Mouse (Mus musculus) left cerebral cortex, postnatal 36 days (tissue): ENCODE data around the gene Glrx. TPM values are rescaled to one million over a fixed set of nuclear protein-coding genes. Genes with fewer than 3 reads are reported as not detected.
"Not testable (repeated sequence)": the region's sequence is repeated elsewhere in the genome, so short reads cannot be mapped to it uniquely, and the experiment has no call there.

Source experiments
- DNase-seq, 2 experiments: peaks; one replicate each; pipeline ENCODE4 v3.0.0; 2021 to 2022; ENCODE audit warnings: low spot score in 2 of 2, mixed read lengths in 1 of 2
- intact Hi-C: fragments of 180-260 bp; cut with DNase I; formaldehyde crosslinking; loops from one replicate; pipeline ENCODE4 v1.15.1; 2025
- total RNA-seq, 2 experiments: library from RNA; stranded (reverse); gene quantifications; 2 replicates each; pipeline ENCODE4 v1.2.3; 2021

The Glrx gene
- 10 to 100 TPM; 54.1 to 54.9 TPM for total RNA-seq

DNA sequence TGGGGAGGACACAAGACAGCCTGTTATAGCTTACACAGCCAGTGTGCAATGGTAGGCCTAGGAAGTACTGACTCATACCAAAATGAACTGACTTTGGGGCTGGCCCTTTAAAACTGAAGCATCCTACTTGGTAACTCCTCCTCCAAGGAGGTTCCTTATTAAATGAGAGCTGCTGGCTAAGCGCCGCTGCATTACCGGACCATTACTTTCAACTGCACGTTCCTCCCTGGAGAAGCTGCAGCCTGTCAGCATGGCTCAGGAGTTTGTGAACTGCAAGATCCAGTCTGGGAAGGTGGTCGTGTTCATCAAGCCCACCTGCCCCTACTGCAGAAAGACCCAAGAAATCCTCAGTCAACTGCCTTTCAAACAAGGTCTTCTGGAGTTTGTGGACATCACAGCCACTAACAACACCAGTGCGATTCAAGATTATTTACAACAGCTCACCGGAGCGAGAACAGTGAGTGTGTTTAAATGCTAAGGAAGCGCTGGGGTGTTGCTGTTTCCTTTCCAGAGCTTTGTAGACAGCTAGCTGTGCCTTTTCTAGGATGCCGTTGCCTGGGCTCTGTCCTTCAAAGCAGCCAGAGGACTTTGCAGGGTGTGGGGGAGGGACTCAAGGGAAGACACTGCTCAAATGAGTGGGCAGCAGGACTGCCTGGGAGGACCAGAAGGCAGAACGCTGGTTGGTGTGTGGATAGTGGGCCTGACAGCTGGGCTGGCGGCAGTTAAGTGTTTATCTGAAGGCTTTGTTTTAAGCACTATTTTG, at the start of gene Glrx:
Gene Glrx (plus strand): TSS at position 150 of the 763 bp plus-strand sequence.
- DNase-seq = peak; percentile 84
- intact Hi-C loops = loop anchor here (1.0 to 5.0 kb wide), 2 partner anchors 37 to 178 kb away; partner anchors contain the start of gene Rfesd

DNA sequence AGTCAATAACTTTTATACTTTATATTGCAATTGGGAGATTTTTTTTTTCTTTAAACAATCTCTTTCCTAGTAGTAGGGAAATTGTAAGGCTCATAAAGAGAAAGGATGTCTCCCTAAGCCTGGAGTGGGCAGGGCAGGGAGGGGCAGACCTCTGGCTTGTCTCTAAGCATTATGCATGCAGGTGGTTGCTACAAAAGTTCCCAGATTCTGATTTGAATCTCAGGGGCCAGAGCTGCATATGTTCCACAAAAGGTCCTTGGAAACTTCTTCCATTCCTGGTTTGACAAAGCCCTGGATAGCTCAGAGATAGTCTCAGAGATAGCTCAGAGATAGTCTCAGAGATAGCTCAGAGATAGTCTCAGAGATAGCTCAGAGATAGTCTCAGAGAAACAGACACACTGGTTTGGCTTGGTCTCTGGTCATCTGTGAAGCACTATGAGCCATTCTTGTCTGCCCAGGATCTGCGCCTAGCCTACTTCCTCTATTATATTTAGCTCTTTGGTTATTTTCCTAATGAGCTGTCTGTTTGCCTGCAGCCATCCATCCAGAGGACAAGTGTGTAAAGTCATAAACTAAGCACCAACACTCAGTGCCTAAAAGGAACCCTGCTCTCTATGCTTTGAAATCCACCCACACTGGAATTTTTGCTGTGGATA, 49.0 kb upstream of the Glrx start:
- peak in 1 of 2 experiments; percentile 3 for DNase-seq
- intact Hi-C loops = no loop called here

DNA sequence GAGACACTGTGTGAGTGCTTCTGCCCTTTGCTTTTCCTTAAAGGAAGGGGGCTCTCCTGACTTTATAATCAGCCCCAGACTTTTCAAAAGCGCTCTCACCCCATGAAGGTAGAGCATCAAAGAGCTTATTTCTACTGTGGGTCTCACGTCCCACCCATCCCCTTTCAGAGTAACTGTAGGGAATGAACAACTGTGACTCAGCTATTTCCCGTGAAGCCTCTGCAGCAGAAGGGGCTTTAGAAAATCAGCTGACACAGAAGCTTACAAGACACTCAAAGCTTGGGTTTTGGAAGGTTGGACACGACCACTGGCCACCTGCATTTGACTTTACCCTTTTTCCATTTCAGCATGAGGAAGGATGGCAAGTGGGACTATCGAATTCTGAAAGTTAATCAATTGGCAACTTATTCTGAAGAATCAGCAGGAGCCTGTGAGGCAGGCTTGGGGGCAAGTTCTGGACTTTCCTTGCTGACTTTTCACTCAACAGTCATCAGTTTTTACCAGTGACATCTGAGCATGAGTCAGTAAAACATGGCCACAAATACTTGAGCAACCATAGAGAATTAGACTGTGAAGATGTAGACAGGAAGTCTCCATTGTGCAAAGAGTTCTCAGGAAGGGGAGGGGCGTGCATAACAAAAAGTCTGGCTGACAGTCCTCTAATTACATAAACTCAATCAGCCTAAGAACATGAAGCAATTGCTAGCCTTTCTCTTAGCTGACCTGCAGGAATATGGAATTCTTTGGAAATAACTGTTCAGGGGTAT, 45.6 kb upstream of the Glrx start:
- DNase-seq = no peak
- intact Hi-C loops = no loop called here

DNA sequence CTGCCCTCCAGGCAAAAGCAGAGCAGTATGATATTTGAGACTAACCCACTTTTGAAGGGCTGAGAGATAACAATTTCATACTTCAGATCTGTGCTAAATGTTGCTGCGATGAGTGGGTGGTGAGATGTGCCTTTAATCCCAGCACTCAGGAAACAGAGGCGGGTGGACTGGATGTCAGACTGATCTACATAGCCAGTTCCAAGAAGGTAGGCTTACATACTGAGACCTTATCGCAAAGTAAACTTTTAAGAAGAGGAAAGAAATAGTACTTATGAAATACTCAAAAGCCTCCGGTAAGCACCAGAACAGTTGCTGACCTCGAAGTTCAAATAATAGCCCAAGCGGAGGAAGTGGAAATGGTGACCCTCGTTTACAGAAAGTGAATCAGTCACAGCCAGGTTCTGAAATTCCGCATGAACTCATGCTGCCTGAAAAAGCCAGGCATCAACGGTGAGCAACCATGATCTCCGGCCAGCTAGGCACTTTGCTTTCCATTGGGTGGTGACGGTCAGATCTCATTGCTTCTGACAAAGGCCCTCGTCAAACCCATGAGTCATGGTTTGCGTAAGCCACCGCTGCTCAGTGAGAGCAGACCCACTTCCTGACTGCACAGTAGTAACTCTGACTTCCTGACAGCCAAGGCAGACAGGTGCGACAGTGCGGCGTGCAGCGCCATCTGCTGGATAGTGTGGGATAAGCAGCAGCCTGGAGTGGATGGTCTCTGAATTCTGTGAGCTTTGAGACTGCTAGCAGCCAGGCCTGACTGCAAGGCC, 42.1 kb upstream of the Glrx start:
- intact Hi-C loops = loop anchor here (2.0 to 5.0 kb wide), 2 partner anchors 80 to 569 kb away; no protein-coding TSS in a partner anchor
- DNase-seq = peak; percentile 91 to 95

DNA sequence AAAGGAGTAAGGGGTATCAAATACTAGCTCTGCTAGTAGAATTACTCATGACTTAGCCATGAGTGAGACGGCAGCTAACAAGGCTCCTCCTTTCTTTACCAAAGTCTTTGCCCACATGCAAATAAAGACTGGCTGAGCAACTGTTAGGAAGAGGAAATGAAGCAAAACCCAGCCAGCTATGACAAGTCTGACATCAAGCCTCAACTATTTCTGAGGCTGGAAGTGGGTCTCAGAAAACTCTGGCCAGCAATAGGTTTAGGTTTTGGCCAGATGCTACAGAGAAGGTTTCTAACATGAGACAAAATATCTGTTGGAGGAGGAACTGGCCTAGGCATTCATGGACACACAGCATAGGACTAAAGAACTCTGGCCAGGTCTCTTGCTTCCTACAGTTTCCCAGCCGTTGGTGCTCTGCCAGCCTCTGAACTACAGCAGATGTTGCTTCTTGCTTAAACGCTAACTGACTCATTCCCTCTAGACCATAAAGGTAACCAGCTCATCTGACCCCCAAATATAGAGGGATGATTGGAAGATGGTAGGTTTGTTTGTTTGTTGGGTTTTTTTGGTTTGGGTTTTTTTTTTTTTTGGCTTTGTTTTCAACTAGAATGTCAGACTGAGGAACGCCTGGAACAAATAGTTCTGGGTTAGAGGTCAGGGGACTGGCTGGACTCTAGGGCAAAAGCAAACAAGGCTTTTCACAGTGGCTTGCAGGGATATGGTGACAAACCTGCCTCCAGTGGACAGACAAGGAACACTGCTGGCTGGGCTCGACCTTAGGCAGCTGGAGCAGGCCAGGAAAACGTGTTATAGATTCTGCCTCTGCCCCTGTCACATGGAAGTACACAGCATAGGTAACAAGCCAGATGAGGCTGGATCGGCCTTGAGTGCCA, 41.0 kb upstream of the Glrx start:
- intact Hi-C loops = loop anchor here (2.0 to 5.0 kb wide), 2 partner anchors 79 to 570 kb away; no protein-coding TSS in a partner anchor
- no peak for DNase-seq

DNA sequence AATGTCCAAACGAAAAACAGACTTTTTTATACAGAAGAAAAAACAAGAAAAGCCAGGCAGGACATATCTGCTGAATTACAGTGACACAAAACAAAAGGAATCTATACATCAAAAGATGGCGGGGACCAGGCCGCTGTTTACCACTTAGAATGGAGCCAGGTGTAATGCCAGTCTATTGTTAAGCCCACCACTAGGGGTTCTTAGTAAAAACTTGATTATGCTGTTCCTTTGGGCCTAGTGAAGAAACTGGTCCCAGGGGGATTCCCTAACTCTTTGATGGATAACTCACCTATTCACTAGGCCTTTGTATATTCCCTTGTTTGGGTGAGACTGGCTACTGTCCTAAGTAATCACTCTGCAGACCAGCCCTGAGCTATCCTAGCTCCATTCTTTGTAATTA, 40.2 kb upstream of the Glrx start:
- intact Hi-C loops = loop anchor here (2.0 to 5.0 kb wide), 2 partner anchors 78 to 571 kb away; no protein-coding TSS in a partner anchor
- DNase-seq = no peak

DNA sequence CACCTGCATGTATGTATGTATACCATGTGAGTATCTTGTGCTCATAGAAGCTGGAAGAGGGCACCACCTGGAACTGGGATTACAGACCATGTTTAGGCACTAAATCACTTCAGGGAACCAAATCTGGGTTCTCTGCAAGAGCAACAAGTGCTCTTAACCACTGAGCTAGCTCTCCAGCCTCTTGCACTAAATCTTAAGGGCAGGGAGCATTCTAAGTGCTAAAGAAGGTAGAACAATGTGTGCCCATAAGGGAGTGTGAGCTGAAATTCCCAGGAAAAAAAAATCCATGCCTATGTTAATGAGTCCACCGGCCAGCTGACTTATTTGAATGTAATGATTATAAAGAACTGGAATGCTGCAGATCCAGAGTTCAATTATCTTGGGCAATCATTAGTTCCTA, 31.7 kb upstream of the Glrx start:
- DNase-seq = no peak
- intact Hi-C loops = no loop called here

DNA sequence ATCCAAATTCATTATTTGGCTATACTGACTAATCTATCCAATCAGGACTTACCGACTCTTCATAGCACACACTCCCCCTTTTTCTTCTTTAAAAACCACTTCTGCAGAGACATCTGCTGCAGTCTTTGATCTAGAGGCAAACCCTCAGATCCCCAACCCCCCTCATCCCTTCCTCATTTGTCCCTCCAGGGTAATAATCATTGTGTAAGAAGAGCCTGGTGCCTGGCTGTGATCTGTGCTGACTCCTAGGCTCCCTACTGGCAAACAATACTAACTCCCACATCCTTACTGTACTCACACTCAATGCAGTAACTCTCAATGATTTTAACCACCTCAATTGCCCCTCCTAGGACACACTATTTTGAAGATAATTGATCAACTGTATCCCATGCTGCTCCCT, 29.7 kb upstream of the Glrx start:
- intact Hi-C loops = no loop called here
- no peak for DNase-seq

DNA sequence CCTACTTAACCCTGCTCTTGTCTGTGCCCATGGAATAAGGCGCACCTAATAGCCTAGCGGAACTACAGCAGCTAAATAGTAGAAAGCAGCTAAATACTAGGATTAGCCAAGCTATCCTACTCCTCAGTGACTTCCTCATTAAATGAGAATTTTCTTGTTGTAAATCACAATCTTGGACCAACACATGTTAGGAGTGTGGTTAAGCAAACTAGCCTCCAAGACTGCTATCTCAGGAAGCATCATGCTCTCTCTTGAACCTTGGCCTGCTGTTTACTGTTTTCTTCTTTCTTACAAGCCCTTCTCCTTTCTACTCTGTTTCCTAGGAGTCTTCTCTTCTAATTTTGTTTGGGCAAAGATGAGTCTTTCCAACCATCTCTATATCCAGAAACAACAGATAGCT, 22.5 kb upstream of the Glrx start:
- no peak for DNase-seq
- intact Hi-C loops = no loop called here

DNA sequence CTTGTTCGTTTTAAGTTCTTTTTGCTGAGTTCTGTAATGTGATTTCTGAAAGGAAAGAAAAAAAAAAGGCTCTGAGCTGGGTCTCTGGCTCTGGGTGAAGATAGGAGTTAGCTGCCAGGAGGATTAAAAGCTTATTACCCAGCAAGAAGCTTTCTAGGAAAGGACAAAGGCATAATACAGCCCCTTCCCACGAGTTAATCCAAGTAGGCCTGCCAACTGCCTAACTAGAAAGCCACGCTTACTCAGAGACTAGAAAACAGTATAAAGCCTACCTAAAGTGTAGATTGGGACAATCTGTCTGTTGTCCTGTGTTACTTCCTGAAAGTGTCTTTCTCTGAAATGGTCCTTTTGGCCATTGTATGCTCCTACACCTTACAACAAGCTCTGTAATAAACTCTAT, 21.2 kb upstream of the Glrx start:
- no peak for DNase-seq
- intact Hi-C loops = no loop called here

DNA sequence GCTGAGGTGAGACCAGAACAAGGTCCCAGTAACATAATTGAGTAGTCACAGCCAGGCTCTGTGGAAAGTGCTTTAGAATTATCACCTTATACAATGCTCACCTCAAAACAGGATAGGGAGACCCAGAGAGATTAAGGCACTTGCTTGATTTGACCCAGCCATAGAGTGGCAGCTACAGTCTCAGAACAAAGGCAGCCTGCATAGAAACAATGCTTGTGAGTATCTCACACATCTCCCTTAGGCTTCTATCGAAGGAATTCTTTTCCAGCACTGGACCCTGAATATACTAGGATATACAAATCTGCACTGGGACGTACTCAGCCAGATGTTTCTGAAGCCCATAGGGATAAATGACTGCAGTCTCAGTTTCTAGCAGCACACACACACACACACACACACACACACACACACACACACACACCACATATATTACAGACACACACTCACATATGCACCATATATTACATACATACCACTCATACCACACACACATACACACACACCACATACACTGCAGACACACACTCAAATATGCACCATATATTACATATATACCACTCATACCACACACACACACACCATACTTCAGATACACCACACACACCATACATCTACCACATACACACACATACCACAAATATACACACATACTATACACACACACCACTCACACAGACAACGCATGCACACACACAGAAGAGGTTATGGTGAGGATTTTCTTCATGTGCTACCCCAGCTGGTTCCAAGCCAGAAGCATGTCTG, 20.5 kb upstream of the Glrx start:
- intact Hi-C loops = no loop called here

DNA sequence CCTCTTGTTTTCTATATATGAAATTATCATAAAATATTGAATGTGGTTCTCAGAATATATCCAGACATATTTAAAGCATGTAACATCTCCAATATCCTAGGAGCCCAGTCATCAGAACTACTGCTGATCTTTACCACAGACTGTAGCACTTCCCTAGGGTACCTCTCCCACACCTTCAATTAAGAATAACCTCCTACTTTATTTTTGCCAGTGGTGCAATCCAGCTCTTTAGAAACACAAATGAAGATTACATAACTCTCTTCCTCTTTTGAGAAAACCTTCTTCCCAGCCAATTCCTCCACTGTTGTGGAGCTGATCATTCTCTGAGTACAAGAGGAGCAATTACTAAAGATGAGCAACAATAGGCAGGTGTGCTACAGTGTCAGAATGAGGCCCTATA, 19.8 kb upstream of the Glrx start:
- intact Hi-C loops = no loop called here

More for the DNA sequence above, 20.5 kb upstream of the Glrx start:
- DNase-seq = no peak

DNA sequence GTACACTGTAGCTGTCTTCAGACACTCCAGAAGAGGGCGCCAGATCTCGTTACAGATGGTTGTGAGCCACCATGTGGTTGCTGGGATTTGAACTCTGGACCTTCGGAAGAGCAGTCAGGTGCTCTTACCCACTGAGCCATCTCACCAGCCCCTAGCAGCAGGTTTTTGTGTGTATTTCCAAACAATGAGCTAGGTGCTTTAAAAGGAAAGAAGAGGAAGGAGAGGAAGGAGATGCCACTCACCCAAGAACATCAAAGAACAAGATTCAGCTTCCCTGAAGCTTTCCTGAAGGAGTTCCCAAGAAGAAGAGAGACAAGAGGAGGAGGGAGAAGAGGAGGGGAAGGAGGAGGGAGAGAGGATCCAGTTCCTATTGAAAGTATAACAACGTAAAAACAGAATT, 17.3 kb upstream of the Glrx start:
- intact Hi-C loops, DNase-seq: not testable (repeated sequence)

More for the DNA sequence above, 19.8 kb upstream of the Glrx start:
- DNase-seq = no peak

DNA sequence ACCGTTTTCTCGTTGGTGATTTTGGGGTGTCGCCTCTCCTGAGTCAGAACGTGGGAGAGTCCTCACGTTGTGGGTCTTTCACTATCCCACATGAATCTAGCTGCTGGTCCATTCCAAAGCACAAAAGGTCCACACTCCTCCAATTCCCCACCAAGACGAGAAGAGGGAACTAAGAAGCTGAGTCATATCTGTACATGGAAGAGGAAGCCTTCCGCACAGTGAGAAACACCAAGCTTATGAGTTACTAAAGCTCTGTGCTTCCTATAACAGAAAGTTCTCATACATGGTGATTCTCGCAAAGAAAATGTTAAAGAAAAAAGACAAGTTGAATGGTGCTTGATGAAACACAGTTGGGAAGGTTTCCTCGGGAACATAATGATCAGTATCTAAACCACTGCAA, 16.5 kb upstream of the Glrx start:
- intact Hi-C loops = no loop called here

DNA sequence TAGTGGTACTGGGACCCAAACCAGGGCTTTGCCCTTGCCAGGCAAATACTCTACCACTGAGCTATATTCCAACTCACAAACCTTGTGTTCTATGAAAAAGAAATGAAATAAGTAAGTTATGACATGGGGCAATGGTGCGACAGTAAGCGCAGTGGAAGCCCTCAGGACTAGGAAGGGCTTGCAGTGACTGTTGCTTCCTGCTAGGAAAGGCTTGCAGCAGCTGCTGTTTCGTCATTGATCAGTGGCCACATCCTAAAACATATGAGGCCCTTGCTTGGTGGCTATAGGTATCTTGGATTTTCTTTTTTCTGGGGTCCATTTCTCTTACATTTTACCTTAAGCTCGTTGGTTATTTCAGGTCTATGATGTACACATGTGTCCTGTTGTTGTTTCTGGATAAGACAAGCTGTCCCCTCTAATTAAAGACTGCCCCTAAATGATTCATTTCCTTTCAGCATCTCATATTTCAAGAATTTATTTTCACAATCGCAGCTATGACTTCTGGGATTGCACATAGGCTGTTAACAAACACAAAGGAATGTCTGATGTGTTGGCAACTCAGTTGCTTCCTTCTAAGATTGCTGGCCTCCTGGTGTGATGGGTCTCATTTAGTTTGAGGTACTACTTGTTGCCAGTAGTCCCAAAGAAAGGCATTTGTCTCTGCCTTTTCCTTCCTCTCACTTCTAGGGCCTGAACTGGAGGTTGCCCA, 14.9 kb upstream of the Glrx start:
- DNase-seq = no peak
- intact Hi-C loops = no loop called here

More for the DNA sequence above, 16.5 kb upstream of the Glrx start:
- DNase-seq = no peak

DNA sequence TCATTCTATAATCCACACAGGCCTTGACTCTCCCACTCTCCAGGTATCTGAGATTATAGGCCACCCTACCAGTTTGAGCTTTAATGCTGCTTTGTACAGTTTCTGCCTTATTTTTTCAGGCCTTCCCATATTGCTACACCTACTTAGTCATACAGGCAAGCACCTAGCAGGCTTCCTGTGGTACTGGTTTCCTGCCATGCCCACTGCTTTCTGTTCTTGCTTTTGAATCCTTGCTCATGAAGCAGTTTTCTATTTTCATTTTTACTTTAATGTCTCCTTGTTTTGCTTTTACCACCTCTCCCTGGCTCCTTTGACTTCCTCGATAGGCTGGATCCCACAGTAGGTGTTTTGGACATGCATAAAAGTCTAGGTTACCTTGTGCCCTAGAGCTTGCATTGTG, 14.3 kb upstream of the Glrx start:
- no peak for DNase-seq
- intact Hi-C loops = no loop called here

DNA sequence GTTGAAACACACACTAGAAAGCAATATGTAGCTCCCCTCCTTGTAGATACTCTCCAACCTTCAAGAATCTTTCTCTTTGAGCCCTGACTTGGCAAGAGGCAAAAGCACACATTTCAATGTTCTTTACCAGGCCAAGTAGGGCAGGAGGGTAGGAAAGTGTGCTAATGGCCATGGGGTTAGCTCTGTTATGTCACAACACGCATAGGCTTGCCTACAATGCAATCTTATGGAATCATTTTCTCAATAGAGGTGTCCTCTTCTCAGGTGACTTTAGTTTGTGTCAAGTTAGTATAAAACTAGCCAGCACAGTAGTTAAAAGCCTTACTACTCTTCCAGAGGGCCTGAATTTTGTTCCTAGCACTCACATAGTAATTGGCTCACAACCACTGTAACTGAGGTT, 9.0 kb upstream of the Glrx start:
- no peak for DNase-seq
- intact Hi-C loops = no loop called here
